Comparison of ENCODE assay signal across 8 mouse cellular contexts in genomic region chr17:45734881-45735280, GRCm38 (mm10). TPM values are rescaled to one million over a fixed set of nuclear protein-coding genes. Genes with fewer than 3 reads are reported as not detected.
DNase-seq lines count a peak whose midpoint lies in the region; ATAC-seq and TF ChIP-seq lines count a peak whose summit lies in the region.

No protein-coding gene starts in this region.

- peak; percentile 32 for DNase-seq in cerebellum, adult 8-10 months
- no peak for DNase-seq in cerebellum, postnatal 14 days
- DNase-seq in midbrain, embryonic 10.5 days (ENCODE audit: low spot score) = no peak
- DNase-seq in midbrain, embryonic 11.5 days (ENCODE audit: low spot score, missing footprints) = no peak
- DNase-seq in hindbrain, postnatal 0 days (ENCODE audit: low spot score) = no peak
- peak; percentile 77 for DNase-seq in skeletal muscle tissue, adult 2 months (ENCODE audit: low read depth, low spot score)
- no peak for DNase-seq in urinary bladder, adult 2 months (ENCODE audit: low spot score)
- DNase-seq in spleen, postnatal 36 days (ENCODE audit: low spot score in 2 of 2) = no peak

- no peak overlapping the region; the same call in 1 of the 2 replicates for H3K9ac ChIP-seq in midbrain, embryonic 11.5 days (ENCODE audit: low read length)
- H3K9ac ChIP-seq in hindbrain, postnatal 0 days (replicated peaks; ENCODE audit: low read length) = no peak overlapping the region

- no peaks in the 10 kb centered on the region for H3K9me3 ChIP-seq in midbrain, embryonic 10.5 days (replicated peaks)
- no peaks in the 10 kb centered on the region for H3K9me3 ChIP-seq in midbrain, embryonic 11.5 days (ENCODE audit: control insufficient read depth, low read length)
- no peaks in the 10 kb centered on the region for H3K9me3 ChIP-seq in hindbrain, postnatal 0 days (ENCODE audit: low read length)

- no peak for TF ChIP-seq CTCF in hindbrain, postnatal 0 days (IDR thresholded peaks at IDR 0.05; ENCODE audit: low read depth)

- H3K27ac ChIP-seq in midbrain, embryonic 10.5 days (replicated peaks) = peak overlapping the region; percentile 98
- H3K27ac ChIP-seq in midbrain, embryonic 11.5 days (ENCODE audit: low read depth, low read length) = no peak overlapping the region
- H3K27ac ChIP-seq in hindbrain, postnatal 0 days = no peak overlapping the region

- H3K4me2 ChIP-seq in midbrain, embryonic 11.5 days = no peak overlapping the region
- H3K4me2 ChIP-seq in hindbrain, postnatal 0 days (ENCODE audit: low read depth, low read length) = 0 out of 2 replicates have a peak overlapping the region, but pooled peaks have one; percentile 57

- H3K36me3 ChIP-seq in midbrain, embryonic 10.5 days = no peaks in the 10 kb centered on the region
- H3K36me3 ChIP-seq in midbrain, embryonic 11.5 days (ENCODE audit: control insufficient read depth, insufficient read depth, low read length) = no peaks in the 10 kb centered on the region
- no peaks in the 10 kb centered on the region for H3K36me3 ChIP-seq in hindbrain, postnatal 0 days (ENCODE audit: insufficient read depth, low read length)

- peaks cover 62% of the 10 kb centered on the region for H3K4me1 ChIP-seq in midbrain, embryonic 10.5 days
- H3K4me1 ChIP-seq in midbrain, embryonic 11.5 days (ENCODE audit: control insufficient read depth, insufficient read depth, low read length) = peaks cover 32% of the 10 kb centered on the region
- peaks cover 18% of the 10 kb centered on the region; the same call in 1 of the 2 replicates for H3K4me1 ChIP-seq in hindbrain, postnatal 0 days (ENCODE audit: insufficient read depth, low read length)

- 50% methylated on average over 4 of the region's 4 CpGs for WGBS in midbrain, embryonic 10.5 days
- 59% methylated on average over 4 of the region's 4 CpGs for whole genome bisulfite sequencing in midbrain, embryonic 11.5 days
- WGBS in hindbrain, postnatal 0 days = 77% methylated on average over 4 of the region's 4 CpGs

- peak overlapping the region; percentile 58 for H3K4me3 ChIP-seq in midbrain, embryonic 10.5 days
- H3K4me3 ChIP-seq in midbrain, embryonic 11.5 days (ENCODE audit: low read depth, low read length) = no peak overlapping the region
- H3K4me3 ChIP-seq in hindbrain, postnatal 0 days (ENCODE audit: low read length) = no peak overlapping the region

- ATAC-seq in midbrain, embryonic 11.5 days (ENCODE audit: low FRiP score) = no peak
- ATAC-seq in hindbrain, postnatal 0 days = no peak

- H3K27me3 ChIP-seq in midbrain, embryonic 10.5 days (ENCODE audit: low read depth, poor library complexity, severe bottlenecking) = peaks cover 42% of the 10 kb centered on the region
- H3K27me3 ChIP-seq in midbrain, embryonic 11.5 days (ENCODE audit: control insufficient read depth, insufficient read depth, low read length) = peaks cover 13% of the 10 kb centered on the region
- H3K27me3 ChIP-seq in hindbrain, postnatal 0 days (ENCODE audit: insufficient read depth, low read length) = no peaks in the 10 kb centered on the region

RNA-seq across cellular contexts. Expression of gene 1600014C23Rik, which starts 1.2 kb away (rescaled TPM):
- 0.48 and 0.58 TPM in 2 replicates for polyA plus RNA-seq in midbrain, embryonic 10.5 days (2016; fragmentation: Nextera tagmentation; extraction: Ambion mirVana)
- 0.48 TPM in 1 of 2 replicates, not detected in the other for polyA plus RNA-seq in midbrain, embryonic 11.5 days (2014; fragmentation: Nextera tagmentation; extraction: Ambion mirVana)
- total RNA-seq in hindbrain, postnatal 0 days (2014; rRNA removed) = not detected in 2 replicates
- polyA plus RNA-seq in hindbrain, postnatal 0 days (2015; fragmentation: Nextera tagmentation; extraction: Ambion mirVana) = 0.51 and 0.64 TPM in 2 replicates
- not detected in 2 replicates for polyA plus RNA-seq in urinary bladder, adult 2 months (2012; rRNA removed)

RNA-seq across cellular contexts. Expression of gene Tmem63b, which starts 48.2 kb away (rescaled TPM):
- 60.5 and 82.0 TPM in 2 replicates for polyA plus RNA-seq in midbrain, embryonic 10.5 days (2016; fragmentation: Nextera tagmentation; extraction: Ambion mirVana)
- 43.3 and 49.3 TPM in 2 replicates for polyA plus RNA-seq in midbrain, embryonic 11.5 days (2014; fragmentation: Nextera tagmentation; extraction: Ambion mirVana)
- total RNA-seq in hindbrain, postnatal 0 days (2014; rRNA removed) = 241 and 252 TPM in 2 replicates
- polyA plus RNA-seq in hindbrain, postnatal 0 days (2015; fragmentation: Nextera tagmentation; extraction: Ambion mirVana) = 123 and 139 TPM in 2 replicates
- polyA plus RNA-seq in urinary bladder, adult 2 months (2012; rRNA removed) = 73.6 and 76.5 TPM in 2 replicates

RNA-seq across cellular contexts. Expression of gene Mrpl14, which starts 48.8 kb away (rescaled TPM):
- 148 and 155 TPM in 2 replicates for polyA plus RNA-seq in midbrain, embryonic 10.5 days (2016; fragmentation: Nextera tagmentation; extraction: Ambion mirVana)
- 111 and 114 TPM in 2 replicates for polyA plus RNA-seq in midbrain, embryonic 11.5 days (2014; fragmentation: Nextera tagmentation; extraction: Ambion mirVana)
- total RNA-seq in hindbrain, postnatal 0 days (2014; rRNA removed) = 41.3 and 58.7 TPM in 2 replicates
- polyA plus RNA-seq in hindbrain, postnatal 0 days (2015; fragmentation: Nextera tagmentation; extraction: Ambion mirVana) = 117 and 119 TPM in 2 replicates
- polyA plus RNA-seq in urinary bladder, adult 2 months (2012; rRNA removed) = 100 and 106 TPM in 2 replicates

Comparison
In these comparisons a context has a peak if more than half of its experiments do, and no peak if none do; other contexts are left out.
1. DNase-seq: peak in cerebellum, adult 8-10 months (single experiment) and skeletal muscle tissue, adult 2 months (single experiment); none in cerebellum, postnatal 14 days (0 of 2), midbrain, embryonic 10.5 days (single experiment), midbrain, embryonic 11.5 days (single experiment), hindbrain, postnatal 0 days (single experiment), urinary bladder, adult 2 months (single experiment) and spleen, postnatal 36 days (0 of 2).